Mouse (Mus musculus) kidney, adult 9 months (tissue): ENCODE measurements around the gene Scarb1.

Source experiments
- DNase-seq: peaks from one replicate; pipeline ENCODE4 v3.0.0; 2022

The Scarb1 gene

DNA sequence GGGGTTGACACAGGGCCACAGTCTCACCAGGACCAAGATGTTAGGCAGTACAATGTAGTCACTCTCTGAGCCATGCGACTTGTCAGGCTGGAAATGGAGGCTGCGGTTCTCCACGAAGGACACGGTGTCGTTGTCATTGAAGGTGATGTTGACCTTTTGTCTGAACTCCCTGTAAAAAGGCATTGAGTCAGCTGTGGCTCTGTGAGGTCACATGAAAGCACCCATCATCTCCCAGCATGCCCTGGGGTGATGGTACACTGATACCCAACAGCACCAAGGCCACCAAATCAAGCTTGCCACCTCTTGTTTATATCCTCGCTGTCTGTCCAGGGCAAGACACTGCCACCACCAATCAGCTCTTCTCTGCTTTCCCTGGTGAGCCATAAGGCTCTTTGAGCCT is 37.8 kb downstream of the Scarb1 start:
- no peak for DNase-seq

DNA sequence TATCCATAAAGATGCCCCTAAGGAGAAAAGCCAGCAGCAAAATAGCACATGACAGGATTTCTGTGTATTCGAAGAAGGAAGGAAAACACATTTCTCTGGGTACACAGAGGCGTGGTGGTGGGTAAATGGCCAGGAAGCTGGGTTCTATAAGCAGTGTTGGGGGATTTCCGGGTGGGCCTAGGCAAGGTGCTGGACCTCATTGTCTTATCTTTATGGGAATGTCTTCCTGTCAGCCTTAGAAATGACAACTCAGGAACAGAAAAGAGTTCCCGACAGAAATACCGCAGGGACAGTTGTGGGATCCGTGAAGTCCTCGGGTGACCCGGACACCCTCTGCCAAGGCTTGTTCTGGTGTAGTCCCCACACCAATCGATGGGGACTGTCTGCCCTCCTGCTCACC is 42.7 kb downstream of the Scarb1 start:
- DNase-seq: no peak

DNA sequence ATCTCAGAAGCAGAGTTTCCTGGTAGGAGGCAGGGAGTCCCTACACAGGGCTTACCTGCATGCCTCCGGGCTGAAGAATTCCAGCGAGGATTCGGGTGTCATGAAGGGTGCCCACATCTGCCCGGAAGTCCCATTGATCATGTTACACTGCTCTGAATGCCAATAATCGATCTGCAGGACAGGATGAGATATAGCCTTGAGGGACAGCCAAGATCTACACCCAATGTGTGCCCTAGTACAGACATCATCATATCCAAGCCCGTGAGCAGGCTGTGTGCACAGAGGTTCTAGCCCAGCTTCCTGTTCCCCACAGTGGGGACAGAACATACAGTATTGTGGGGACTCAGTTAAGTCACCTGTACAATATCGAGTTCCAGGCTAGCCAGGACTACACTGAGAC is 43.7 kb downstream of the Scarb1 start:
- DNase-seq: no peak

DNA sequence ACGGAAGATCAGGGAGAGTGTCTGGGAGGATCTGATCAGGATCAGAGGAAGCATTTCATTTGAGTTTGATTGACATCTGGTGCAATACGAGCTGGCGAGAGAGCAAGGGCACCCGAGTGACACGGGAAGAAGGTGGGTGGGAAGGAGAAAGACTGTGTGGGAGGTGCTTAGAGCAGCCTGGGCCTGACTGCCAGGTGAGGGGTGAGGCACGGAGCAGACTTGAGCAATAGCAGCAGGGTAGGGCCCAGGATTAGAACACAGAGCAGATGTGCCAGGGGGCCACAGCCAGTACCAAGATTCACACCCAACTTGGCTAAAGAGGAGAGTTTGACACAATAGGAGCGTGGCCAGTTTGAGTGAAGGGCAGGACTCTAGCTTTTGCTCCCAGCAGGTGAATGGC is 47.9 kb downstream of the Scarb1 start:
- no peak for DNase-seq

DNA sequence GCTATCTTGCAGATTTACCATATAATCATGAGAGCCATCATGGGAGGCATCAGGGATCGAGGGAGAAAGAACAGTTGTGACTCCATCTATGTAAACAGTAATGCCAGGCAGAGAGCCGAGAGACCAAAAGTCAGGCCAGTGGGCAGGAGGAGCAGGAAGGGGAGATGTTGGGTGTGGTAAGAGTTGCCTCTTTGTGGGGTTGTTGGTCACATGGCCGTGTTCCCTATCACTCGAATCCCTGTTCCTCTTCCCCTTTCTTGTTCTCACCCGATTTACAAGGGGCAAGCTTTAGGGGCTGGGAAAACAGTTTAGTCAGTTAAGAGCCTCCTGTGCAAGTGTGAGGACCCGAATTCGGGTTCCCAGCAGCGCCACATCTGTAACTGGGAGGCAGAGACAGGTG is 49.0 kb downstream of the Scarb1 start:
- no peak for DNase-seq

DNA sequence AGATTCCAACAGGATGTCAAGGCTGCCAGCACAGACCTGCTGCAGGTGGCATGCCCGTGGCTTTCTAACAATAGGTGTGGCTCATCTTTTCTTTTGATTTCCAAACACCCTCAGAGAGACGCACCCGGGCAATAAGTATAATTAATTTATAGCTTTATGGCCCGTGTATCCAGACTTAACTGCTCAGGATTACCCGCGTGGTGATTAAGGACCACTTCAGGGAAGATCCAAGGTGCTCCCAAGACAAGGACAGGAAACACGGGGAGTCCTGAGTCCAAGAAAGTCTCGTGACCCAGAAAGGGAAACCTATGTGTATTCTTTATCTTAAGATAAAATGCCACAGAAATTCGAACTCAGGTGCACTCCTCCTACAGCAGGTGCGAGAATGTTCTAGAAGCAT is 49.5 kb downstream of the Scarb1 start:
- no peak for DNase-seq

DNA sequence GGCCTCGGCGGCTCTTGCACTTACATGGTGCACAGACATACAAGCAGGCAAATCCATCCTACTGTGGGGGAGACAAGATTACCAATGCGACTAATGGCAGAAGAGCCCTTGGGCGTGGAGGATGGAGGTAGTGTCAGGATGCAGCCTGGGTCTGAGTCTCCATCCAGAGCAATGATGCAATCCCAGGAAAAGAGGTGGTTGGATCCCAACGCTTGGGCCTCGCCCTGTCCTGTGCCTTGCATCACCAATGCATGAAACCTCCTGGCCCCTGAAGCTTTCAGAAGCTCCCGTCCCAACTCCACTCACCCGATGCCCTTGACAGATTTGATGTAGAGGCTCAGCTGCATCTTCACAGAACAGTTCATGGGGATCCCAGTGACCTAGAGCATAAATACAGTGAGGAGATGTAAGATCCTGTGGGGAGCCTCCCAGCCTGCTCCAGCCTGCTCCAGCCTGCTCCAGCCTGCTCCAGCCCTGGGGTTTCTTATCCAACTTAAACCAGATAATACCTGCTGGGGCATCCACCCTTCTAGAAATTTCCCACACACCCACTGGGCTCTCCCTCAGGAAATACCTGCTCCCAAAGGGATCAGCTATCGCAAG is 53.7 kb downstream of the Scarb1 start:
- DNase-seq: no peak

DNA sequence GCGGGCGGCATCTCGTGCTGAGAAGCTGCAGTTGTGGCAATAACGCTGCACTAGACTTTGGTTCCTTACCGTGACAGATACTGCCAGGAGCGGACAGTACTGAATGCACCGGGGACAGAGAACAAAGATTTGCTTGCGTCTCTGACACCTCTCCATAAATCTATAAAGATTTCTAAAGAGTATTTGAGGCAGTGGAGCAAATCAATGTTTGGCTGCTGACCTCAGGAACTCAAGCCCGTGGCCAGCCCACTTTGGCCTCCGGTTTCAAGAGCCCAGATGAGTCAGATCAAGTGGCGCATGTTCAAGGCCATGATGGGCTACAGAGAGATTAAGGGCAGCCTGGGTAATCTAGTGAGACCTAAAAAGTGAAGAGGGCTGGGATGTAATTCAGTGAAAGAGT is 54.8 kb downstream of the Scarb1 start:
- DNase-seq: no peak

DNA sequence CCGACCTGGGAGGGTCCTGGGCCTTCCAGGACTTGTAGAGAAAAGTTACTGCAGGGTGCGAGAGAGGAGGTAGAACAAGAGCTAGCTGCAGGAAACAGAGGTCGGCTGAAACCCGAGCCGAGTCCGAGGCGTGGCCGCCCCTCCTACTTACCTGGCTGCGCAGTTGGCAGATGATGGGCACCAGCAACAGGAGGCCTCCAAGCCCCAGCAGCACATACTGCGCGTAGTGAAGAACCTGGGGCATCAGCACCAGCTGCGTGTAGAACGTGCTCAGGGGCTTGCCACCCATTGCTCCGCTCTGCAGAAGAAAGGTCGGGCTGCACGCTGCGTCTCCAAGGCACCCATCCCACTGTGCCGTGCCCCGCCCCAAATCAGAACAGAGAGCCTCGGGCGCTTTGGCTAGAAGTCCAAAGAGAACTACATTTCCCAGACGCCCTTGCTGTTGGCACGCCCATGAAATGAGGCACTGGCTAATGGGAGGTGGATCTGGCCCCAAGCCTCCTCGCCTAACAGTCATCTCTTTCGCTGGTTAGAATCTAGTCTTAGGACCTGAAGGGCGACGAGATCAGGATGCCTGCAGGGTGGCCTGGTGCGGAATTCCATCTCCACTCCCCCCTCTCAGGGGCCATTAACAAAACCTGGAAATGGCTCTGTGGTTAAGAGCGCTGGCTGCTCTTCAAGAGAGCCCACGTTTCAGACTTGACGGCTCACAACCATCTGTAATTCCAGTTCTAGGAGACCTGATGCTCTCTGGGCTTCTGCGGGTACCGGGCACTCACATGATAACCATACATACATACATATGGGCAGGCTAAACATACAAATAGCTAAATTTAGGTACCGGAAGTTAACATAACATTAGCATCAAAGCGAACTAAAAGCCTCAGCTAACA is 56.9 kb downstream of the Scarb1 start:
- DNase-seq: peak; percentile 43

DNA sequence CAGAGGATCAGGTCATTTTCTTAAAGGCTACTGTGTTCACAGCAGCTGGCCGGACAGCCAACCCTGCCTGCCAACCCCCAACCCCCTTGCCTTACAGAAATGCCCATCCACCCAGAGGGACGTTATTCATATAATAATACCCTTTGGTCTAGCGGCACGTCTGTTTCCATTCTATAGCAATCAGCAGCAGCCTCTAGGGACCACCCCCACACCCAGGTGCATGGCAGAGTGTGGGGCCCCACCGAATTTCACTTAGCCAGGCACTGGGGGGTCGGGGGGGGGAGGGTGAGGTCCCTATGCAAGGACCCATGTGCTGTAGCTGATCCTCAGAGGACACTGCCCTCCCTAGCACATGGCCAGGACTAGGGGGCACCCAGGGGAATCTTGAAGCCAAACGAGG is 61.7 kb downstream of the Scarb1 start:
- no peak for DNase-seq

DNA sequence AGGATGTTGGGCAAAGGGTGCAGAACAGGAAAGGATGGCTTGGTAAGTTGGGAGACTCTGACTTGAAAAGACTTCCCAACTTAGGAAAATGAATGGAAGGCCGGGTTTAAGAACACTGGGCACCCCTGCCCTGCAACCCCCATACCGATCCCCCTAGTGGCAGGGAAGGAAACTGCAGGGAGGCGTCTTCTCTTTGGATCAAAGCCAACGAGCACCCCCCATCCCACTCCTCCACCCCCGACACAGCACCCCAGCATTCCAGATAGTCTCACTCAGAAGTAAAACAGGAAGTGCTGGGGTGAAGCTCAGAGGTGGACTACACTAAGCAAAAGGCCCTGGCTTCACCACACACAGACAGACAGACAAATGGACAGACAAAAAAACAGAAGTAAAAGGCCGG is 62.6 kb downstream of the Scarb1 start:
- no peak for DNase-seq

DNA sequence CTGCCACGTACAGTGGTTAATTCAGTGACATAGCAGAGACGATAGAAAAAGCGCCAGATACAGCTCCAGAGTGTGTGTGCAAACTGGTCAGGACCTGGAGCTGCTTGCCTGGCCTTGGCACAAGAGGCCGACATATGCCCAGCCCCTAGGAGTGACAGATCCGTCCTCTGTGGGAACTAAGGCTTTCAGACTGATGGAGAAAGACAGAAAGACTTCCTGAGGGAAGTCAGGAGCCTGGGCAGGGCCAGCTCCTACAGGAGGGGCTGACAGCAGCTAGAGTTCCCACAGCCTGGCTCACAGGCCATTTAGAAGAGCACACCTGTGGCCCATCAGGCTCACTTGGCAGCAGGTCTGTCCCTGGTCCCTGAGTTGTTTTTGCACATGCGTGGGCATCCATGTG is 63.6 kb downstream of the Scarb1 start:
- DNase-seq: no peak

DNA sequence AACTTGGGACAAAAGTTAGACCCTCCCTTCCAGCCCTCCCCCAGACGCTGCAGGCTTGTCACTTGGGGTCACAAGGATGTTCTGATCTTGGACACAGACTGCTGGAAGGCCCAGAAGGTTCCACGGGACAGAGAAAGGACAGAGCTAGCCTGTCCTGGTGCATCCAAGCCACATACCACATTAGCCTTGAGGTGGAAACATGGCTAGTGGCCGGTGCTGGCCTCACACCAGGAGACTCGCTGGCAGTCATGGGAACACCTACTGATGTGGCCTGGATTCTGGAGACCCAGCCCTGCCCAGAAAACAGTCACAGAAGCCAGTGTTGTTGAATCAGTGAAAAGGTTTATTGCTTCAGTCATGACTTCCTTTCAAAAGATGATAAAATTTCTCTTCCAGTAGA is 64.1 kb downstream of the Scarb1 start:
- no peak for DNase-seq

DNA sequence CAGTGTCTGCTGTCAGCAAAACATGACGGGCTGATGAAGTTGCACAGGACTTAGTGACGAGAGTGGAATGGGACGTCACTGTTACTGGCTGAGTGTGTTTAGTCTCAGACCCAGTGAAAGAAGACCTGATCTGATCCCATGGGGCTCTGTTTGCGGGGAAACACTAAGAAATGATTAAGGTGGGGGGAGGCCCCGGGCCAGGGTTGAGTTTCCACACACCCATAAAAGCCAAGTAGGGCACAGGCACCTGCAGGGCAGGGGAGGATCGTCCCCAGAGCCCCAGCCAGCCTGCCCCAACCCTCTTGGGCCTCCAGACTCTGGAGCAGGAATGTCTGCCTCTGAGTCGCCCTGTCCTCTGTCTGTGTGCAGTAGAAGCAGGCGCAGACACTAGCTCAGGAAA is 65.6 kb downstream of the Scarb1 start:
- no peak for DNase-seq

DNA sequence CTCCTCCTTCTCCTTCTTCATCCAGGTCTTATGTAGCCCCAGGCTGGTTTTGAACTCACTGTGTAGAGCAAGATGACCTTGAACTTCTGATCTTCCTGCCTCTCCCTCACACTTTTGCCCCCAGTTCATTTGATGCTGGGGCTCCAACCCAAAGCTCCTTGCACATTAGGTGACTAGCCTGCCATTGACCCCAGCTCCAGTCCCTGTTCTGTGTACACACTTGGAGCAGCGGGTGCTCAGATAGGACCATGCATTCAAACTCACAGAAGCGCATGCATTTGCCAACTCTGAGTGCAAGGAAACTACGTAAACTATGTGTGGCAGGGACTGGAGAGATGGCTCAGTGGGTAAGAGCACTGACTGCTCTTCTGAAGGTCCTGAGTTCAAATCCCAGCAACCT is 66.1 kb downstream of the Scarb1 start:
- DNase-seq: no peak

DNA sequence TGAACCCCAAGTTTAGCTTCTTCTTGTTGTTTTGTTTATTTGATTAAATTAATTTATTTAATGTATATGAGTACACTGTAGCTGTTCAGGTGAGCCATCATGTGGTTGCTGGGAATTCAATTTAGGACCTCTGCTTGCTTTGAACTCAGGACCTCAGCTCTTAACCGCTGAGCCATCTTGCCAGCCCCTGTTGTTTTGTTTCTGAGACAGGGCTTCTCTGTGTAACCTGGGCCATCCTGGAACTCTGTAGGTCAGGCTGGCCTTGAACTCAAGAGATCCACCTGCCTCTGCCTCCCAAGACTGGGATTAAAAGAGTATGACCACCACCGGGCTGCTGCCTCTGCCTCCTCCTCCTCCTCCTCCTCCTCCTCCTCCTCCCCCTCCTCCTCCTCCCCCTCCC is 66.7 kb downstream of the Scarb1 start:
- no peak for DNase-seq

DNA sequence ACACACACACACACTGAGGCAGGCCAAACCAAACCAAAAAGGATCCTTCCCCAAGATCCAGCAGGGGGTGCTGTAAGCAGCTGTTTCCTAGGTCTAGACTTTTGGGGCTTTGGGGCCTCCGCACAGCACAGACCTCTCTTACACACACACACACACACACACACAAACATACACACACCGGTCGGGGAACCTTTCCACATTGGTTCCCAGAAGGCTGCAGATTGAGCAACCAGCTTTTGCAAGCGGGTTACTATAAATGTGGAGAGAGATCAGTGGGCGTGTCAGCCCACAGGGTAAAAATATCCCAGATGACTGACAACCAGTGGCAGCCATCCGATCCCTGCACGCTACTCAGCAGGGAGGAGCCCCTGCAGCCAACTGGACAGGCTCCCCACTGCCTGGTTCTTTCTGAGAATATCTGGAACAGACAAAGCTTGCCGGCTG is 67.2 kb downstream of the Scarb1 start:
- peak; percentile 38 for DNase-seq

DNA sequence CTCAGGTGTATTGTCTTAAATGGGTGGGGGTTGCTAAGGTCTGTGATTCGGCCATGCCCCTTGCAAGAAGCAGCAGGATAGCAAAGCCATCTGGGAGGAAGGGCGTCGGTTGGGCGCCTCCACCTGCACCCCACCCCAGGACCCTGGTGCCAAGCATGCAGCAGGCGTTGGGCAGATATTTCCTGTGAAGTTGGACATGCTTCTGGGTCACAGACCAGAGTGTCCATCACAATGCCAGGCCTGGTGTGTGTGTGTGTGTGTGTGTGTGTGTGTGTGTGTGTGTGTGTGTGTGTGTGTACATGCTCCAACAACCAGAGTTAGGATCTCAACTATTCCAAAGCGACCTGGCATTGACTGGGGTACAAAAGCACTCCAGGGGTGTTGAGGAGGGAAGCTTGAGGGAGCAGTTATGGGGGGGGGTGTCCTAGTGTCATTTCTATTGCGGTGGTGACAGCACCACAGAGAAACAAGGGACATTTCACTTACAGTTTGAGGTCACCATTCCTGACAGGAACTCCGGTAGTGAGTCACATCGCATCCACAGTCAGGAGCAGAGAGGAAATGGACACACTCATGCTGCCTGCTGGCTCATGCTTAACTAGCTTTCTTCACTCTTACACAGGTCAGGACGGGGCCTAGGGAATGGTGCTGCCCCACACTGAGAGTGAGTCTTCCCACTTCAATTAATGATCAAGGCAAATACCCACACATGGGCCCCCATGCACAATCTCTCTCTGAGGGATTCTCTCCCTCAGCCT is 68.5 kb downstream of the Scarb1 start:
- DNase-seq: no peak

DNA sequence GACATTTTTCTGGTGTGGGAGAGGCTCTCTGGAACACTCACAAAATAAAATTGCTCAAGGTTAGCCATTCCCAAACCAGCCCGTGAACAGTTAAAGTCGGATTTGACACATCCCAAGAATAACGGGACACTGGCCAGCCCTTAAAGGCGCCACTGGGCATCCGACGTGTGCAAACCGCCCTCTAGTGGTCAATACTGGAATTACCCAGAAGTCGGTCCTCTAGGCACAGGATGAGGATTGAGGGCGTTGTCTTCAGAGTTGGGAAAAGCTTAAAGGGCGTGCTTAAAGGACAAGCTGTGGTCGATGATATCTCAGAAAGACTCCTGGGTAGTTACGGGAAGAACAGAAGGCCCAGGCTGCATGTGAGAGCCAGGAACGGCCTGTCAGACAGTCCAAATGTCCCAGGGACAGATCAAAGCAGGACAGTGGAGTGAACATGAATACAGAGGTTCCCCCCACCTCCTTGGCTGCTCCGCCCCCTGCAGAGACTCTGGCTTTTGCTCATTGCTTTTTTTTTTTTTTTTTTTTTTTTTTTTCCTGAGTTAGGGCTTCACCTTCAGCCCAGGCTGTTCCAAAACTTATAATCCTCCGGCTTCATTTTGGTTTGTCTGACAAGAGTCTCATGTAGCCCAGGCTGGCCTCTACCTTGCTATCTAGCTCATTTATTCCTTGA is 69.2 kb downstream of the Scarb1 start:
- DNase-seq: peak; percentile 85

DNA sequence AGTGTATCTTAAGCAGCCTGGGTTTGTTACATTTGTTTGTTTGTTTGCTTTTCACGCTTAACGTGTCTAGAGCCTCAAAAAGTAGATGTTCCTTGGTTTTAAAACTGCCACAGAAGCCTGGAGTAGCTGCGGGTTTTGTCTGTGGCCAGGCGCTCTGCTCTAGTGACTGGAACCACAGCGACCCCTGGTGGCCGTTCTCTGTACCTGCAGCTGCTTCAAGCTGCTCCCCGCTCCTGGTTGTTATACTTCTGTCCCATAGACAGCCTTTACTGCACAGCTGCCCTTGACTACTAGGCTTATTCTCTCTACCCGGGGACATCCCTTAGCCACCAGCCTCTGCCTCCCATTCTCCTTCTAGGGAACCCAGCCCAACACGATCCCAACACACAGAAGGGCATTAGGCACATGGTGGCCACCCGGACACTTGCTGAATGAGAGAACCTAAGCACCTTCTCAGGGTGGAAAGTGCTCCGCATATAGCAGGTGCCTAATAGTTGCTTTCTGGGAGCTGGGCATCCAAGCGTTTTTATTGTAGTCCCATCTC is 70.2 kb downstream of the Scarb1 start:
- peak; percentile 65 for DNase-seq

DNA sequence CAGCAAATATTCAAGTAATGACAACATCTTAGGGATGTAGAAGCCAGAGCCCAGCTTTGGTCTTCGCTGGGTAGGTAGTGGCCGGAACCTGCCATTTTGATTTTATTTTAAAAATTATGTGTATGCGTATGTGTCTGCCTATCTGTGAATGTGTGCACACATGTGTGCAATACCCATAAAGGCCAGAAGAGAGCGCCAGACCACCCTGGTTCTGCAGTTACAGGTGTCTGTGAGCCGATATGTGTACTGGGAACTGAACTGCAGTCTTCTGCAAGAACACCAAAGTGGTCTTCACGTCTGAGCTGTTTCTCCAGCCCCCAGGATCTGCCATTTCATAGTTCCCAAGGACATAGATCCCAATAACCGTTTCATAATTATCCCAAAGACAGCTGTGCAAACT is 71.1 kb downstream of the Scarb1 start:
- no peak for DNase-seq

DNA sequence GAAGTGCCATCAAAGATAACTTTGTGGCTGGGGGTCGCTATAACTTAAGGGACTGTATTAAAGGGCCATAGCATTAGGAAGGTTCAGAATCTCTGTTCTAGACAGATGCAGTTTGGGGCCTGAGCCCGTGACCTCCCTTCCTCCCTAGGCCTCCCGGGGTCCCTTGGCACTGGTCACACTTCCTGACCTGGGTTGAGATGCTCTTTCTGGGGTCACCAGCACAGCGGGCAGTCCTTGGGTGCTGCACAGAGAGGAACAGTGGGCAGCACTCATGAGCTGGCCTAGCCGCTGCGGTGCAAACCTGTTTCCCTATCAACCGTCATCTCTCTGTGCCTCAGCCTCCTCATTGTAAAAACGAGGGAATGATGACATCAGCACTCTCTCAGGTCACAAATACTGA is 71.5 kb downstream of the Scarb1 start:
- no peak for DNase-seq
